Mouse (Mus musculus) heart, embryonic 10.5 days (tissue): Measurements from ENCODE around the gene Itgb1bp1. TPM values are rescaled to one million over a fixed set of nuclear protein-coding genes. Genes with fewer than 3 reads are reported as not detected.

Experiments used
- DNase-seq: peaks from one replicate; pipeline ENCODE4 v3.0.0-alpha.2; 2017; ENCODE audit warnings: low spot score
- H3K27ac ChIP-seq: fragments of 300-500 bp; sonication (generic); 2 replicates; pipeline ENCODE4 v1.5.1; 2016; ENCODE audit warnings: mild to moderate bottlenecking
- H3K27me3 ChIP-seq: fragments of 300-500 bp; sonication (generic); 2 replicates; pipeline ENCODE4 v1.6.1; 2016; ENCODE audit warnings: mild to moderate bottlenecking; ENCODE audit not compliant: poor library complexity, insufficient read depth, severe bottlenecking
- H3K36me3 ChIP-seq: fragments of 300-500 bp; sonication (generic); 2 replicates; pipeline ENCODE4 v1.6.1; 2016; ENCODE audit warnings: mild to moderate bottlenecking, moderate library complexity
- H3K4me1 ChIP-seq: fragments of 300-500 bp; sonication (generic); 2 replicates; pipeline ENCODE4 v1.6.1; 2016; ENCODE audit warnings: mild to moderate bottlenecking
- H3K4me3 ChIP-seq: fragments of 300-500 bp; sonication (generic); 2 replicates; pipeline ENCODE4 v1.5.1; 2016; ENCODE audit warnings: mild to moderate bottlenecking, moderate library complexity
- H3K9me3 ChIP-seq: fragments of 300-500 bp; sonication (generic); 2 replicates; pipeline ENCODE4 v1.6.1; 2016; ENCODE audit warnings: mild to moderate bottlenecking, moderate library complexity
- WGBS: fragments of 180-500 bp; shearing (Covaris S2); methylation state at CpG from one replicate; pipeline ENCODE4 v1.1.7; 2016; 5-methylcytosine and 5-hydroxymethylcytosine counted together
- polyA plus RNA-seq: library from polyadenylated mRNA; unstranded; fragments of >200 nt; fragmentation: Nextera tagmentation; extraction: Ambion mirVana; gene quantifications from 2 replicates; pipeline ENCODE4 v1.2.1, GENCODE M21; 2016

Gene Itgb1bp1
- polyA plus RNA-seq, 1 experiment from 2014 or later = 40.8 TPM

DNA sequence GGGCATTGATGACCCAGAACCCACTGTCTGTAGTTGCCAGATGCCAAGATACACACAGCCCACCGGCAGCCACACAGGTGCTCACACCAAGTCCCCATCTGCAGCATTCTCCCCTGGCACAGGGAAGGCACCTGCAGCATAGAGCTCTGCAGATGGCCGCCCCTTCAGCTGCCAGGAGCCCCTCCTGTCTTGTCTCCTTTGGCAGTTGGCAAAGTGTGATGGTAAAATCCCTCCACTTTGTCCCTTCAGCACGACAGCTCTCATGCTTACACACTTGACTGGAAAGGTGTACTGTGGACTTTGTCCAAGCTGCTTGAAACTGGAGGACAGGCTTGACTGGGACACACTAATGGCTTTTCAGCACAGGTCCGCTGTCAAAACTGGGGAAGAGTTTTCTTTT, 34.2 kb upstream of the Itgb1bp1 start:
- WGBS = 89% methylated on average over 4 of the region's 4 CpGs
- Histone ChIP-seq H3K36me3 (peaks cover 54% of the 10 kb centered on the region), H3K27ac (no peak overlapping the region), H3K4me3 (no peak overlapping the region), H3K9me3 (no peaks in the 10 kb centered on the region), H3K4me1 (peaks cover 5% of the 10 kb centered on the region), H3K27me3 (no peaks in the 10 kb centered on the region)
- DNase-seq = no peak

- peaks cover 58% of the 10 kb centered on the region for H3K36me3 ChIP-seq
- 81% methylated on average over 12 of the region's 12 CpGs for WGBS
These were observed 32.2 kb upstream of the Itgb1bp1 start for GRCm38 (mm10) chr12:21318143-21318895.

GRCm38 (mm10) chr12:21316869-21317265, 30.8 kb upstream of the Itgb1bp1 start:
- Histone ChIP-seq H3K4me3 (peak overlapping the region; percentile 88), H3K4me1 (peaks cover 5% of the 10 kb centered on the region), H3K9me3 (no peaks in the 10 kb centered on the region), H3K27ac (peak overlapping the region; percentile 89), H3K27me3 (no peaks in the 10 kb centered on the region), H3K36me3 (peaks cover 58% of the 10 kb centered on the region)
- DNase-seq = no peak
- WGBS = 34% methylated on average over 7 of the region's 7 CpGs

More at GRCm38 (mm10) chr12:21318143-21318895, 32.2 kb upstream of the Itgb1bp1 start:
- DNase-seq = no peak
- Histone ChIP-seq H3K4me3 (no peak overlapping the region), H3K27me3 (no peaks in the 10 kb centered on the region), H3K4me1 (peaks cover 5% of the 10 kb centered on the region), H3K9me3 (no peaks in the 10 kb centered on the region), H3K27ac (no peak overlapping the region)

- peaks cover 60% of the 10 kb centered on the region for H3K36me3 ChIP-seq
- H3K4me3 ChIP-seq = peak within 1 kb of the TSS; percentile 88
- H3K27me3 ChIP-seq = no peaks in the 10 kb centered on the region
- peak; percentile 93 for DNase-seq
- H3K4me1 ChIP-seq = peaks cover 5% of the 10 kb centered on the region
- no peaks in the 10 kb centered on the region for H3K9me3 ChIP-seq
- whole genome bisulfite sequencing = 2% methylated on average over 56 of the region's 59 CpGs
- peak within 1 kb of the TSS; percentile 89 for H3K27ac ChIP-seq
These were observed 30.1 kb upstream of the Itgb1bp1 start, which contains the start of gene Iah1 for GRCm38 (mm10) chr12:21315923-21316868. Iah1 (plus strand) TSS chr12:21316389.

GRCm38 (mm10) chr12:21312201-21312600, 26.1 kb upstream of the Itgb1bp1 start:
- H3K4me3 ChIP-seq = no peak overlapping the region
- H3K4me1 ChIP-seq = peaks cover 4% of the 10 kb centered on the region
- H3K27me3 ChIP-seq = no peaks in the 10 kb centered on the region
- no peak for DNase-seq
- no peak overlapping the region for H3K27ac ChIP-seq
- H3K9me3 ChIP-seq = no peaks in the 10 kb centered on the region
- WGBS = 92% methylated on average over 5 of the region's 5 CpGs
- H3K36me3 ChIP-seq = peaks cover 82% of the 10 kb centered on the region

- H3K4me1 ChIP-seq = no peaks in the 10 kb centered on the region
- H3K27ac ChIP-seq = no peak overlapping the region
- H3K27me3 ChIP-seq = no peaks in the 10 kb centered on the region
- H3K4me3 ChIP-seq = no peak overlapping the region
- H3K36me3 ChIP-seq = peaks cover 95% of the 10 kb centered on the region
- no peak for DNase-seq
- H3K9me3 ChIP-seq = no peaks in the 10 kb centered on the region
- WGBS = 85% methylated on average over 4 of the region's 4 CpGs
These were observed 20.6 kb upstream of the Itgb1bp1 start for GRCm38 (mm10) chr12:21306721-21307120.

GRCm38 (mm10) chr12:21305741-21306140, 19.7 kb upstream of the Itgb1bp1 start:
- no peak overlapping the region for H3K4me3 ChIP-seq
- peaks cover 96% of the 10 kb centered on the region for H3K36me3 ChIP-seq
- H3K9me3 ChIP-seq = no peaks in the 10 kb centered on the region
- 94% methylated on average over 4 of the region's 4 CpGs for WGBS
- H3K4me1 ChIP-seq = no peaks in the 10 kb centered on the region
- no peak overlapping the region for H3K27ac ChIP-seq
- DNase-seq = no peak
- no peaks in the 10 kb centered on the region for H3K27me3 ChIP-seq

DNA sequence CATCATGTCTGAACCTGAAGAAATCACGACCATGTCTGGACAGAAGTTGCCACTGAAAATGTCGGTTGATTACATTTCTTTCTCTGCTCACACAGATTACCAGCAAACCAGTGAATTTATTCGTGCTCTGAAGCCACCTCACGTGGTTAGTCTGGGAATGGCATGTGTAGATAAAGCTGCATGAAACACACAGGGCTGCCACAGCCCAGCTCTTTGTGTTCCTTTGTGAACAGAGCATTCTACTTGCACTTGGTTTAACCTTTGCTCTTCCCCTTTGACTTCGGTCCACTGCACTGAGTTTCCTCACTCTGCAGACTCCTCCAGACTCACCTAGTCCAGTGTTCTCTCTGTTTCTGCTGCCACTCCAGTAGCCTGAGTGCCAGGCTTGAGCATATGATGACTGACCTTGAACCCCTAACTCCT, 16.3 kb upstream of the Itgb1bp1 start:
- Histone ChIP-seq H3K9me3 (no peaks in the 10 kb centered on the region), H3K27me3 (no peaks in the 10 kb centered on the region), H3K27ac (no peak overlapping the region), H3K4me3 (no peak overlapping the region), H3K36me3 (peaks cover 90% of the 10 kb centered on the region), H3K4me1 (no peaks in the 10 kb centered on the region)
- DNase-seq = no peak
- 82% methylated on average over 5 of the region's 5 CpGs for WGBS

- no peak for DNase-seq
- H3K4me3 ChIP-seq = no peak overlapping the region
- no peaks in the 10 kb centered on the region for H3K27me3 ChIP-seq
- peaks cover 92% of the 10 kb centered on the region for H3K36me3 ChIP-seq
- H3K27ac ChIP-seq = no peak overlapping the region
- 87% methylated on average over 8 of the region's 8 CpGs for WGBS
- no peaks in the 10 kb centered on the region for H3K9me3 ChIP-seq
- H3K4me1 ChIP-seq = no peaks in the 10 kb centered on the region
These were observed 15.8 kb upstream of the Itgb1bp1 start for GRCm38 (mm10) chr12:21301932-21302331.

DNA sequence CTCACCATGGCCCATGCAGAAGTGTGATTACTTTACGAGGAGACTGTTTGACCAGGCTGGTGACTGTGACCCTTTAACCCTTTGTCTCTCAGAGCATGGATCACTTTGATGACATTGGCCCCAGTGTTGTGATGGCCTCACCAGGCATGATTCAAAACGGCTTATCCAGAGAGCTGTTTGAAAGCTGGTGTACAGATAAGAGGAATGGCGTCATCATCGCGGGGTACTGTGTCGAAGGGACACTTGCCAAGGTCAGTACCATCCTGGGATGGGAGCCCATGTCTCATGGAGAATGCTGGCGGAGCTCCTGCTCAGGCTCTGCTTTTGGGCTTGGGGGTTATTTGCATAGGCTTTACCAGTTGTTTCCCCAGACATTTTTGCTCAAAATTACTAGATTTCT, 15.2 kb upstream of the Itgb1bp1 start:
- 80% methylated on average over 7 of the region's 7 CpGs for WGBS
- DNase-seq = no peak
- Histone ChIP-seq H3K9me3 (no peaks in the 10 kb centered on the region), H3K4me3 (no peak overlapping the region), H3K4me1 (no peaks in the 10 kb centered on the region), H3K27ac (no peak overlapping the region), H3K27me3 (no peaks in the 10 kb centered on the region), H3K36me3 (peaks cover 92% of the 10 kb centered on the region)

DNA sequence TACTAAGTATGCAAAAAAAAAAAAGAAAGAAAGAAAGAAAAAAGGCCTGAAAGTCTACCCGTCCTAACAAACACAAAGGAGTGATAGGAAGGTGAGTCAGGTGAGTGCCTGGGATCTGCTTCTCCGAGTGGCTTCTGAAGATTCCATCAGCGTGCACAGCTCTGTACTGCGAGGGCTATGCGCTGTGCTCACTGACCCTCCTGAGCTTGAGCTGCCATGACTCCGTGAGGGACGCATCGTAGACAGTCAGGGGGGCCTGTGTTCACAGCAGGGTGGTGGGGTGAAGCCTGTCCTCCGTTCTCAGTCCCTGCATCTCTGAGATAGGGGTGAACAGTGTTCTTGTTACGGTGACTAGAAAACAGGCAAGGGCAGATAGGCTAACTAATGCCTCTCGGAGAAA, 12.8 kb upstream of the Itgb1bp1 start:
- WGBS = 92% methylated on average over 11 of the region's 11 CpGs
- Histone ChIP-seq H3K27ac (no peak overlapping the region), H3K36me3 (peaks cover 93% of the 10 kb centered on the region), H3K4me1 (no peaks in the 10 kb centered on the region), H3K9me3 (no peaks in the 10 kb centered on the region), H3K27me3 (no peaks in the 10 kb centered on the region), H3K4me3 (no peak overlapping the region)
- DNase-seq = no peak

DNA sequence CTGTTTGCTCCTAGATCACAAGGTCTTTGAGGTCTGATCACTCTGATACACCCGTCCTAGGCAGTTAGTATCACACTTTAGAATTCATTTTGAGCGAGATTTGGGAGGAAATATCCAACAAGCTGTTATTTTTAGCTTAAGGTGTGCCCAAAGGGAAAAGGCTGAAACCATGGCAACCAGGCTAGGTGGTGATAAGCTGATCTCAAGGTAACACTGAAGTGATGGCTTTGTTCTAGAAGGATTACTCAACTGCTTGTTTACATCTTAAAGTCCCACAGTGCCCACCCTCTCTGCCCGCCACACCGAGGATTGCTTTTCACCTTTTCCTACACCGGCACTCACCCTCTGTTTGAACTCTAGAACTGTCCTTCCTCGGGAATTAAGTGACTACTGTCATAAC, 3.6 kb upstream of the Itgb1bp1 start:
- Histone ChIP-seq H3K27ac (no peak overlapping the region), H3K36me3 (peaks cover 47% of the 10 kb centered on the region), H3K9me3 (no peaks in the 10 kb centered on the region), H3K4me1 (peaks cover 8% of the 10 kb centered on the region; the same call in 1 of the 2 replicates), H3K27me3 (no peaks in the 10 kb centered on the region), H3K4me3 (no peak overlapping the region)
- 85% methylated on average over 6 of the region's 6 CpGs for WGBS
- no peak for DNase-seq
